Mouse (Mus musculus) G1E (cell line): Measurements from ENCODE around the gene Pck1. TPM values are rescaled to one million over a fixed set of nuclear protein-coding genes. Genes with fewer than 3 reads are reported as not detected.

Experiments used
- ATAC-seq: 2 replicates; pipeline ENCODE4 v1.8.0; 2016; ENCODE audit warnings: mild to moderate bottlenecking; ENCODE audit not compliant: insufficient number of reproducible peaks, poor library complexity, low FRiP score, severe bottlenecking; ENCODE audit errors: extremely low read depth
- DNase-seq: peaks from one replicate; pipeline ENCODE4 v3.0.0; 2012; ENCODE audit warnings: low spot score
- H3K27me3 ChIP-seq: 2 replicates; pipeline ENCODE4 v1.6.1; 2012; ENCODE audit warnings: mild to moderate bottlenecking, low read length, inconsistent platforms; ENCODE audit not compliant: insufficient read depth
- H3K36me3 ChIP-seq: replicated peaks from 2 replicates; pipeline ENCODE3; 2012; ENCODE audit warnings: mild to moderate bottlenecking, inconsistent platforms
- H3K4me1 ChIP-seq: 2 replicates; pipeline ENCODE4 v1.6.1; 2012; ENCODE audit warnings: low read depth, low read length, inconsistent platforms, mixed read lengths; ENCODE audit not compliant: insufficient read depth
- H3K4me3 ChIP-seq: 2 replicates; pipeline ENCODE4 v1.5.1; 2012; ENCODE audit warnings: low read depth, mild to moderate bottlenecking, inconsistent platforms, low read length, moderate library complexity, mixed read lengths
- H3K9me3 ChIP-seq: replicated peaks from 2 replicates; pipeline ENCODE4 v1.6.1; 2012; ENCODE audit warnings: inconsistent platforms
- CTCF ChIP-seq: IDR thresholded peaks from 2 replicates; pipeline ENCODE4 v1.5.1; 2012; ENCODE audit warnings: low read depth, low read length, inconsistent platforms, mixed read lengths
- GATA1 ChIP-seq: IDR thresholded peaks from 2 replicates; pipeline ENCODE4 v1.6.1; 2012; ENCODE audit warnings: borderline replicate concordance, low read length, inconsistent platforms, mixed read lengths
- GATA2 ChIP-seq: IDR thresholded peaks from 2 replicates; pipeline ENCODE4 v1.6.1; 2012; ENCODE audit warnings: low read depth, low read length, inconsistent platforms, borderline replicate concordance
- POLR2AphosphoS5 ChIP-seq: IDR thresholded peaks from 2 replicates; pipeline ENCODE4 v1.6.1; 2012; ENCODE audit warnings: low read depth, low read length, inconsistent platforms; ENCODE audit not compliant: insufficient replicate concordance
- TAL1 ChIP-seq: conservative IDR thresholded peaks from 2 replicates; pipeline ENCODE4 v1.6.1; 2012; ENCODE audit warnings: low read depth, low read length, inconsistent platforms, mixed read lengths
- polyA plus RNA-seq: library from polyadenylated mRNA; stranded (reverse); fragments of >175 nt; gene quantifications from 2 replicates; pipeline ENCODE4 v1.2.3, GENCODE M21; 2012
- total RNA-seq, 2 experiments: library from RNA; stranded (forward) in 1 of 2; stranded (reverse) in 1 of 2; fragments of 200-1000 nt in 1 of 2; fragments of >200 nt in 1 of 2; fragmentation: Nextera tagmentation in 1 of 2; gene quantifications; 2 replicates each; pipeline ENCODE4 v1.2.3; 2014 to 2017

Gene Pck1
- total and polyA plus RNA-seq, 3 experiments = 0.11 TPM; not detected in 2

GRCm38 (mm10) chr2:173132262-173132661 is 20.6 kb upstream of the Pck1 start:
- Histone ChIP-seq H3K36me3 (no peaks in the 10 kb centered on the region), H3K4me1 (no peaks in the 10 kb centered on the region), H3K9me3 (peaks cover 69% of the 10 kb centered on the region), H3K27me3 (no peaks in the 10 kb centered on the region), H3K4me3 (no peak overlapping the region)
- TF ChIP-seq CTCF (no peak), GATA1 (no peak)
- no peak for ATAC-seq
- DNase-seq = no peak

GRCm38 (mm10) chr2:173132794-173133300 is 20.0 kb upstream of the Pck1 start:
- H3K9me3 ChIP-seq = peaks cover 72% of the 10 kb centered on the region
- ATAC-seq = no peak
- no peak overlapping the region for H3K4me3 ChIP-seq
- H3K4me1 ChIP-seq = no peaks in the 10 kb centered on the region
- no peak for DNase-seq
- H3K36me3 ChIP-seq = no peaks in the 10 kb centered on the region
- no peaks in the 10 kb centered on the region for H3K27me3 ChIP-seq
- TF ChIP-seq POLR2AphosphoS5 = no peak
- no peak for TF ChIP-seq CTCF
- no peak for TF ChIP-seq GATA2
- TF ChIP-seq GATA1 = no peak
- no peak for TF ChIP-seq TAL1

- H3K4me1 ChIP-seq = no peaks in the 10 kb centered on the region
- H3K9me3 ChIP-seq = peaks cover 72% of the 10 kb centered on the region
- ATAC-seq = no peak
- H3K27me3 ChIP-seq = no peaks in the 10 kb centered on the region
- TF ChIP-seq CTCF = no peak
- TF ChIP-seq GATA1 = no peak
- no peak for TF ChIP-seq POLR2AphosphoS5
- TF ChIP-seq TAL1 = no peak
- no peak for TF ChIP-seq GATA2
- H3K4me3 ChIP-seq = no peak overlapping the region
- no peaks in the 10 kb centered on the region for H3K36me3 ChIP-seq
- no peak for DNase-seq
Measured at GRCm38 (mm10) chr2:173134695-173135094, 18.2 kb upstream of the Pck1 start.

- DNase-seq = no peak
- TF ChIP-seq GATA2 (no peak), GATA1 (no peak), TAL1 (no peak)
- no peaks in the 10 kb centered on the region for H3K27me3 ChIP-seq
Measured at GRCm38 (mm10) chr2:173138323-173139239, 14.3 kb upstream of the Pck1 start.

DNA sequence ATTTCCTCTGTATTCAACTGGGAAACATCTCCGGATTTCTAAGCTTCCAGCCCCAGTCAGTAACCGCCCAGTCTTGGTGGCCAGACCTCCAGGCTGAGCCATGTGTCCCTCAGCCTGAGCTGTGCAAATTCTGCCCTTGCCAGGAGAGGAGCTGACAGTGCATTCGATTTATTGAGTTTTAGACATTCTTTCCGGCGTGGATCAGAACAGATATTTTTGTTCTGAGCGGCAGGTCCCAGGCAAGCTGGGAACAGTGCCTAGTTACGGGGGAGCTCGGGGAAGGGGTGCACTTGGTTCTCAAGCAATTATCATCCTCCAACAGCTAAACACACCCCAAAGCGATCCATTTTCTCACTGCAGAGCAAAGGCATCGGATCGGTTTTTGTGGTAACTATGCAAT is 9.2 kb upstream of the Pck1 start:
- no peaks in the 10 kb centered on the region for H3K4me1 ChIP-seq
- no peak overlapping the region for H3K4me3 ChIP-seq
- H3K9me3 ChIP-seq = peaks cover 83% of the 10 kb centered on the region
- TF ChIP-seq CTCF = no peak
- TF ChIP-seq GATA1 = no peak
- no peak for TF ChIP-seq GATA2
- no peak for TF ChIP-seq TAL1
- TF ChIP-seq POLR2AphosphoS5 = no peak
- DNase-seq (no peak), ATAC-seq (no peak)
- no peaks in the 10 kb centered on the region for H3K27me3 ChIP-seq
- H3K36me3 ChIP-seq = no peaks in the 10 kb centered on the region

More at GRCm38 (mm10) chr2:173138323-173139239, 14.3 kb upstream of the Pck1 start:
- peaks cover 67% of the 10 kb centered on the region for H3K9me3 ChIP-seq
- no peak for ATAC-seq
- H3K4me1 ChIP-seq = no peaks in the 10 kb centered on the region
- no peaks in the 10 kb centered on the region for H3K36me3 ChIP-seq
- H3K4me3 ChIP-seq = no peak overlapping the region

DNA sequence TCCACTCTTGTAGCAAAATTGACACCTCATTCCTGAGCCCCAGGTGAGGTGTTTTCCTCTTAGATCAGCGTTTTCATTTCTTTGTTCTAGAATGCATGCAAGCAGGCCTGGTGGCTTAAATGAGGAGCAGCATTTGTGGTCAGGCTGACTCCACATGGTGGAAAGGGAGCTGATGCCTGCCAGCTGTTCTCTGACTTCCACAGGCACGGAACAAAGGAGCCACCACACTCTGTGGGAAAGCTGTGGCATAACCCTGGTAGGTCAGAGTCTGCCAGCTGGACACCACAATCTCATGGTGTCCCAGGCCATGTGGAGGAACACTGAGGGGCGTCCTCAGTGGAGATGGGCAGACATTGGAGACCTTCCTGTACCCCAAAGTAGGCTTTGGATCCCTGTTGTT is 7.0 kb upstream of the Pck1 start:
- no peak for ATAC-seq
- Histone ChIP-seq H3K9me3 (peaks cover 82% of the 10 kb centered on the region), H3K36me3 (no peaks in the 10 kb centered on the region), H3K4me3 (no peak overlapping the region), H3K27me3 (no peaks in the 10 kb centered on the region), H3K4me1 (no peaks in the 10 kb centered on the region)
- DNase-seq = no peak
- TF ChIP-seq POLR2AphosphoS5 (no peak), CTCF (no peak), TAL1 (no peak), GATA2 (no peak), GATA1 (no peak)
